Mouse (Mus musculus) CH12.LX (cell line): ENCODE measurements around the gene Det1. TPM values are rescaled to one million over a fixed set of nuclear protein-coding genes. Genes with fewer than 3 reads are reported as not detected.
A peak's percentile ranks its signal among the peaks of the same experiment; 100 is the strongest.

ENCODE experiments used
- DNase-seq: peaks from one replicate; pipeline ENCODE4 v3.0.0-alpha.2; 2013; ENCODE audit errors: extremely low read depth
- H3K27ac ChIP-seq: 2 replicates; pipeline ENCODE4 v1.5.1; 2012; ENCODE audit warnings: low read depth, mild to moderate bottlenecking, control low read depth, moderate library complexity; ENCODE audit not compliant: insufficient read depth
- H3K27me3 ChIP-seq: replicated peaks from 2 replicates; pipeline ENCODE3; 2012; ENCODE audit warnings: inconsistent platforms
- H3K36me3 ChIP-seq, 2 experiments: replicated peaks in 1 of 2; 2 replicates each; pipeline versions ENCODE3 to v1.6.1; 2012; ENCODE audit warnings: inconsistent platforms in 1 of 2, low read length in 1 of 2, mild to moderate bottlenecking in 1 of 2, mixed read lengths in 1 of 2, moderate library complexity in 1 of 2; ENCODE audit not compliant: control insufficient read depth in 1 of 2, insufficient read depth in 1 of 2
- H3K4me1 ChIP-seq, 2 experiments: 2 replicates each; pipeline ENCODE4 v1.6.1; 2012; ENCODE audit warnings: inconsistent platforms in 1 of 2, moderate library complexity in 1 of 2; ENCODE audit not compliant: insufficient read depth in 2 of 2, control insufficient read depth in 1 of 2
- H3K4me2 ChIP-seq: 2 replicates; pipeline ENCODE4 v1.6.1; 2012; ENCODE audit warnings: low read depth, mild to moderate bottlenecking, control low read depth; ENCODE audit not compliant: poor library complexity, insufficient read depth, severe bottlenecking
- H3K4me3 ChIP-seq, 3 experiments: fragments of 150-350 bp in 1 of 3; sonication (generic) in 1 of 3; replicated peaks in 1 of 3; 2 replicates each; pipeline versions ENCODE3 to v1.5.1; 2011 to 2012; ENCODE audit warnings: low read depth in 2 of 3, low read length in 2 of 3, mild to moderate bottlenecking in 2 of 3, moderate library complexity in 2 of 3, control low read depth in 1 of 3, improper control_type of control experiment in 1 of 3, inconsistent platforms in 1 of 3, mixed read lengths in 1 of 3; ENCODE audit not compliant: poor library complexity in 1 of 3
- H3K79me2 ChIP-seq: replicated peaks from 2 replicates; pipeline ENCODE4 v1.6.1; 2012; ENCODE audit warnings: mild to moderate bottlenecking, moderate library complexity; ENCODE audit not compliant: control insufficient read depth, poor library complexity, insufficient read depth, severe bottlenecking; ENCODE audit errors: extremely low read depth
- H3K9ac ChIP-seq: 2 replicates; pipeline ENCODE4 v1.6.1; 2012; ENCODE audit warnings: low read depth, mild to moderate bottlenecking, control low read depth, moderate library complexity; ENCODE audit not compliant: insufficient read depth
- H3K9me3 ChIP-seq: replicated peaks from 2 replicates; pipeline ENCODE3; 2012; ENCODE audit warnings: low read length, inconsistent platforms, mixed read lengths
- CHD1 ChIP-seq: IDR thresholded peaks from 2 replicates; pipeline ENCODE4 v1.6.1; 2012; ENCODE audit warnings: low read depth, low read length, improper control_type of control experiment, inconsistent platforms
- CHD2 ChIP-seq: IDR thresholded peaks from 2 replicates; pipeline ENCODE4 v1.6.1; 2011; ENCODE audit warnings: low read length, improper control_type of control experiment
- CTCF ChIP-seq, 2 experiments: IDR thresholded peaks in 1 of 2; conservative IDR thresholded peaks in 1 of 2; 2 replicates each; pipeline ENCODE4 v1.5.1; 2011 to 2012; ENCODE audit warnings: low read depth in 2 of 2, low read length in 2 of 2, improper control_type of control experiment in 1 of 2, inconsistent platforms in 1 of 2, mild to moderate bottlenecking in 1 of 2, moderate library complexity in 1 of 2
- E2F4 ChIP-seq: IDR thresholded peaks from 2 replicates; pipeline ENCODE4 v1.6.1; 2011; ENCODE audit warnings: low read depth, low read length, improper control_type of control experiment; ENCODE audit not compliant: insufficient replicate concordance
- ELF1 ChIP-seq: IDR thresholded peaks from 2 replicates; pipeline ENCODE4 v1.6.1; 2014; ENCODE audit warnings: low read depth, mild to moderate bottlenecking, inconsistent platforms, low read length, improper control_type of control experiment
- EP300 ChIP-seq: IDR thresholded peaks from 2 replicates; pipeline ENCODE4 v1.6.1; 2011; ENCODE audit warnings: low read length, improper control_type of control experiment
- ETS1 ChIP-seq: conservative IDR thresholded peaks from 2 replicates; pipeline ENCODE4 v1.6.1; 2012; ENCODE audit warnings: low read depth, mild to moderate bottlenecking, inconsistent platforms, low read length, improper control_type of control experiment, moderate library complexity
- IRF4 ChIP-seq: IDR thresholded peaks from 2 replicates; pipeline ENCODE4 v1.6.1; 2014; ENCODE audit warnings: low read depth, mild to moderate bottlenecking, inconsistent platforms, low read length, improper control_type of control experiment
- JUN ChIP-seq: IDR thresholded peaks from 2 replicates; pipeline ENCODE4 v1.6.1; 2011; ENCODE audit warnings: low read depth, mild to moderate bottlenecking, low read length, improper control_type of control experiment, moderate library complexity; ENCODE audit not compliant: insufficient read depth
- JUND ChIP-seq: conservative IDR thresholded peaks from 2 replicates; pipeline ENCODE4 v1.6.1; 2011; ENCODE audit warnings: low read depth, low read length, improper control_type of control experiment
- KAT2A ChIP-seq: IDR thresholded peaks from 2 replicates; pipeline ENCODE4 v1.6.1; 2012; ENCODE audit warnings: low read length, improper control_type of control experiment, inconsistent platforms; ENCODE audit not compliant: insufficient replicate concordance
- MAX ChIP-seq: IDR thresholded peaks from 2 replicates; pipeline ENCODE4 v1.6.1; 2011; ENCODE audit warnings: low read length, improper control_type of control experiment
- MAZ ChIP-seq: IDR thresholded peaks from 2 replicates; pipeline ENCODE4 v1.6.1; 2012; ENCODE audit warnings: low read depth, mild to moderate bottlenecking, inconsistent platforms, low read length, improper control_type of control experiment, moderate library complexity
- MEF2A ChIP-seq: IDR thresholded peaks from 2 replicates; pipeline ENCODE4 v1.6.1; 2014; ENCODE audit warnings: low read depth, mild to moderate bottlenecking, inconsistent platforms, low read length, improper control_type of control experiment, borderline replicate concordance
- MXI1 ChIP-seq: IDR thresholded peaks from 2 replicates; pipeline ENCODE4 v1.6.1; 2011; ENCODE audit warnings: mild to moderate bottlenecking, low read depth, low read length, improper control_type of control experiment
- MYC ChIP-seq: IDR thresholded peaks from 2 replicates; pipeline ENCODE4 v1.6.1; 2011; ENCODE audit warnings: low read depth, mild to moderate bottlenecking, improper control_type of control experiment, low read length
- NELFE ChIP-seq: IDR thresholded peaks from 2 replicates; pipeline ENCODE4 v1.6.1; 2011; ENCODE audit warnings: low read depth, low read length, improper control_type of control experiment
- NRF1 ChIP-seq: IDR thresholded peaks from 2 replicates; pipeline ENCODE4 v1.6.1; 2014; ENCODE audit warnings: low read depth, mild to moderate bottlenecking, inconsistent platforms, low read length, improper control_type of control experiment, moderate library complexity
- PAX5 ChIP-seq: IDR thresholded peaks from 2 replicates; pipeline ENCODE4 v1.6.1; 2012; ENCODE audit warnings: low read length, inconsistent platforms, mixed read lengths
- POLR2A ChIP-seq: IDR thresholded peaks from 2 replicates; pipeline ENCODE4 v1.6.1; 2011; ENCODE audit warnings: low read depth, mild to moderate bottlenecking, improper control_type of control experiment, low read length
- POLR2AphosphoS2 ChIP-seq: IDR thresholded peaks from 2 replicates; pipeline ENCODE4 v1.6.1; 2011; ENCODE audit warnings: low read depth, low read length, improper control_type of control experiment
- RAD21 ChIP-seq: IDR thresholded peaks from 2 replicates; pipeline ENCODE4 v1.6.1; 2011; ENCODE audit warnings: low read depth, mild to moderate bottlenecking, low read length, improper control_type of control experiment, moderate library complexity
- SIN3A ChIP-seq: IDR thresholded peaks from 2 replicates; pipeline ENCODE4 v1.6.1; 2012; ENCODE audit warnings: low read length, improper control_type of control experiment, inconsistent platforms
- SMC3 ChIP-seq: IDR thresholded peaks from 2 replicates; pipeline ENCODE4 v1.6.1; 2011; ENCODE audit warnings: low read depth, low read length, improper control_type of control experiment
- TBP ChIP-seq: conservative IDR thresholded peaks from 2 replicates; pipeline ENCODE4 v1.6.1; 2011; ENCODE audit warnings: low read depth, low read length, improper control_type of control experiment
- TCF12 ChIP-seq: IDR thresholded peaks from 2 replicates; pipeline ENCODE4 v1.6.1; 2014; ENCODE audit warnings: low read depth, mild to moderate bottlenecking, inconsistent platforms, low read length, improper control_type of control experiment
- UBTF ChIP-seq: IDR thresholded peaks from 2 replicates; pipeline ENCODE4 v1.6.1; 2012; ENCODE audit warnings: low read depth, mild to moderate bottlenecking, inconsistent platforms, low read length, improper control_type of control experiment, moderate library complexity
- USF2 ChIP-seq: conservative IDR thresholded peaks from 2 replicates; pipeline ENCODE4 v1.6.1; 2011; ENCODE audit warnings: low read depth, low read length, improper control_type of control experiment
- ZC3H11A ChIP-seq: IDR thresholded peaks from 2 replicates; pipeline ENCODE4 v1.6.1; 2012; ENCODE audit warnings: low read depth, mild to moderate bottlenecking, inconsistent platforms, low read length, improper control_type of control experiment
- ZKSCAN1 ChIP-seq: IDR thresholded peaks from 2 replicates; pipeline ENCODE4 v1.6.1; 2012; ENCODE audit warnings: low read depth, inconsistent platforms, low read length, improper control_type of control experiment, borderline replicate concordance
- ZMIZ1 ChIP-seq: IDR thresholded peaks from 2 replicates; pipeline ENCODE4 v1.6.1; 2012; ENCODE audit warnings: low read depth, mild to moderate bottlenecking, inconsistent platforms, low read length, improper control_type of control experiment
- ZNF384 ChIP-seq: IDR thresholded peaks from 2 replicates; pipeline ENCODE4 v1.6.1; 2012; ENCODE audit warnings: low read depth, low read length, improper control_type of control experiment, inconsistent platforms
- dilution Hi-C: fragments of 300-500 bp; cut with MboI; formaldehyde crosslinking; loops from 2 replicates; pipeline ENCODE4 v1.14.3; 2020; ENCODE audit warnings: low sequenced_read_pairs; ENCODE audit not compliant: extremely low pct_unique_long_range_greater_than_20kb, extremely low pct_ligation_motif_present
- in situ Hi-C: fragments of 300-500 bp; cut with MboI; formaldehyde crosslinking; loops from 3 replicates; pipeline ENCODE4 v1.14.3; 2019; ENCODE audit warnings: low sequenced_read_pairs, low pct_ligation_motif_present, low pct_unique_long_range_greater_than_20kb, mixed read lengths
- polyA plus RNA-seq: library from polyadenylated mRNA; unstranded; fragments of >175 nt; gene quantifications from 2 replicates; pipeline ENCODE4 v1.2.1, GENCODE M21; 2012; ENCODE audit warnings: low read depth; ENCODE audit not compliant: insufficient read length
- total RNA-seq, 2 experiments: library from RNA; depleted of rRNA; stranded (reverse); fragments of 300-350 nt in 1 of 2; fragments of >200 nt in 1 of 2; gene quantifications; 2 replicates each; pipeline ENCODE4 v1.2.3; 2012 to 2014

The Det1 gene
- total and polyA plus RNA-seq, 3 experiments, result 12.2 to 14.3 (median 12.9) TPM

GRCm38 (mm10) chr7:78807192-78807591 is 39.9 kb downstream of the Det1 start:
- no peak for DNase-seq
- dilution Hi-C loops, result no loop called here
- no peak overlapping the region for H3K4me3 ChIP-seq
- H3K79me2 ChIP-seq, result no peaks in the 10 kb centered on the region
- no peak overlapping the region for H3K4me2 ChIP-seq
- in situ Hi-C loops, result no loop called here
- H3K9ac ChIP-seq, result no peak overlapping the region
- no peak for TF ChIP-seq ZNF384
- no peak for TF ChIP-seq CHD2
- TF ChIP-seq NRF1, result no peak
- TF ChIP-seq SMC3, result no peak
- no peak for TF ChIP-seq CTCF (conservative IDR thresholded peaks at IDR 0.05 in 1 of 2, IDR thresholded peaks at IDR 0.05 in 1 of 2; ENCODE audit: low read depth in 2 of 2, low read length in 2 of 2)
- no peak for TF ChIP-seq USF2
- no peak for TF ChIP-seq MEF2A
- TF ChIP-seq EP300, result no peak
- TF ChIP-seq ZC3H11A, result no peak
- no peak for TF ChIP-seq RAD21
- no peak for TF ChIP-seq ZMIZ1
- TF ChIP-seq ELF1, result no peak
- no peak for TF ChIP-seq TBP
- no peak for TF ChIP-seq UBTF
- TF ChIP-seq SIN3A, result no peak
- no peak for TF ChIP-seq MXI1
- TF ChIP-seq JUND, result no peak
- no peak for TF ChIP-seq NELFE
- no peak for TF ChIP-seq KAT2A
- H3K4me1 ChIP-seq, result peaks cover 8 to 10% of the 10 kb centered on the region in 2 experiments; a peak in 2 of 4 replicates
- H3K9me3 ChIP-seq, result no peaks in the 10 kb centered on the region
- H3K27me3 ChIP-seq, result no peaks in the 10 kb centered on the region
- H3K27ac ChIP-seq, result no peak overlapping the region
- no peaks in the 10 kb centered on the region for H3K36me3 ChIP-seq

GRCm38 (mm10) chr7:78803841-78804240 is 43.2 kb downstream of the Det1 start:
- H3K79me2 ChIP-seq, result no peaks in the 10 kb centered on the region
- no peaks in the 10 kb centered on the region for H3K36me3 ChIP-seq
- H3K27ac ChIP-seq, result no peak overlapping the region
- peak; percentile 58 for DNase-seq
- H3K4me3 ChIP-seq, result no peak overlapping the region
- in situ Hi-C loops, result no loop called here
- H3K9me3 ChIP-seq, result no peaks in the 10 kb centered on the region
- no peaks in the 10 kb centered on the region for H3K27me3 ChIP-seq
- dilution Hi-C loops, result no loop called here
- H3K4me2 ChIP-seq, result no peak overlapping the region
- H3K4me1 ChIP-seq, result peaks cover 8 to 10% of the 10 kb centered on the region in 2 experiments; a peak in 2 of 4 replicates
- H3K9ac ChIP-seq, result no peak overlapping the region
- TF ChIP-seq JUND (no peak), USF2 (no peak), ELF1 (no peak), ZC3H11A (no peak), KAT2A (no peak), E2F4 (no peak), POLR2A (no peak), ZKSCAN1 (no peak), CTCF (conservative IDR thresholded peaks at IDR 0.05 in 1 of 2, IDR thresholded peaks at IDR 0.05 in 1 of 2; ENCODE audit: low read depth in 2 of 2, low read length in 2 of 2) (peak in 1 of 2 experiments; percentile 53; a peak in 2 of 4 replicates), JUN (0 out of 2 replicates have a peak, but pooled peaks have one; percentile 9), MYC (no peak), NELFE (no peak), CHD2 (peak; percentile 90), EP300 (peak; percentile 29; the same call in 1 of the 2 replicates), ETS1 (0 out of 2 replicates have a peak, but pooled peaks have one; percentile 16), MAZ (0 out of 2 replicates have a peak, but pooled peaks have one; percentile 22), POLR2AphosphoS2 (no peak), CHD1 (no peak), PAX5 (no peak), ZMIZ1 (no peak), MAX (no peak), TCF12 (no peak), ZNF384 (no peak), RAD21 (no peak; the same call in 1 of the 2 replicates), IRF4 (peak; percentile 26; the same call in 1 of the 2 replicates), SIN3A (no peak)
